Mouse (Mus musculus) lung, embryonic 14.5 days (tissue): ENCODE data around the gene Ssbp2. TPM values are rescaled to one million over a fixed set of nuclear protein-coding genes. Genes with fewer than 3 reads are reported as not detected.

Experiments
- ATAC-seq: fragments of 200-750 bp; cut with Nextera tagmentation; 2 replicates; pipeline ENCODE4 v1.8.0; 2017; ENCODE audit warnings: mild to moderate bottlenecking, moderate TSS enrichment, moderate library complexity; ENCODE audit not compliant: insufficient read depth
- DNase-seq: peaks from one replicate; pipeline ENCODE4 v3.0.0-alpha.2; 2015
- H3K27ac ChIP-seq: fragments of 300-500 bp; sonication (generic); 2 replicates; pipeline ENCODE4 v1.5.1; 2014; ENCODE audit warnings: low read depth, mild to moderate bottlenecking, moderate library complexity
- H3K27me3 ChIP-seq: fragments of 300-500 bp; sonication (generic); 2 replicates; pipeline ENCODE4 v1.6.1; 2014; ENCODE audit warnings: low read length, control low read depth; ENCODE audit not compliant: insufficient read depth
- H3K36me3 ChIP-seq: fragments of 300-500 bp; sonication (generic); 2 replicates; pipeline ENCODE4 v1.6.1; 2014; ENCODE audit warnings: control low read depth; ENCODE audit not compliant: insufficient read depth
- H3K4me1 ChIP-seq: fragments of 300-500 bp; sonication (generic); 2 replicates; pipeline ENCODE4 v1.6.1; 2014; ENCODE audit warnings: antibody characterized with exemption, control low read depth; ENCODE audit not compliant: insufficient read depth
- H3K4me2 ChIP-seq: fragments of 300-500 bp; sonication (generic); 2 replicates; pipeline ENCODE4 v1.6.1; 2014; ENCODE audit warnings: mild to moderate bottlenecking
- H3K4me3 ChIP-seq: fragments of 300-500 bp; sonication (generic); 2 replicates; pipeline ENCODE4 v1.5.1; 2014; ENCODE audit warnings: low read depth, low read length
- H3K9ac ChIP-seq: fragments of 300-500 bp; sonication (generic); 2 replicates; pipeline ENCODE4 v1.6.1; 2014
- H3K9me3 ChIP-seq: fragments of 300-500 bp; sonication (generic); 2 replicates; pipeline ENCODE4 v1.6.1; 2016; ENCODE audit warnings: low read depth, low read length, control low read depth
- CTCF ChIP-seq: IDR thresholded peaks from 2 replicates; pipeline ENCODE4 v1.5.1; 2016; ENCODE audit warnings: antibody characterized with exemption, low read depth
- WGBS: fragments of 180-500 bp; shearing (Covaris S2); extraction: QIAGEN DNeasy Blood & Tissue Kit; methylation state at CpG from one replicate; pipeline ENCODE4 v1.1.7; 2014; 5-methylcytosine and 5-hydroxymethylcytosine counted together
- polyA plus RNA-seq: library from polyadenylated mRNA; unstranded; fragments of >200 nt; fragmentation: Nextera tagmentation; extraction: Ambion mirVana; gene quantifications from 2 replicates; pipeline ENCODE4 v1.2.1, GENCODE M21; 2014

The Ssbp2 gene
- polyA plus RNA-seq, 1 experiment from 2014 or later, result 95.0 TPM

GRCm38 (mm10) chr13:91461299-91461698, 1.2 kb downstream of the Ssbp2 start:
- DNase-seq (peak; percentile 38), ATAC-seq (peak; percentile 23)
- Histone ChIP-seq H3K4me1 (peaks cover 7% of the 10 kb centered on the region), H3K27ac (peak overlapping the region; percentile 94), H3K4me2 (peak overlapping the region; percentile 85), H3K36me3 (no peaks in the 10 kb centered on the region), H3K9me3 (no peaks in the 10 kb centered on the region), H3K4me3 (peak overlapping the region; percentile 90), H3K27me3 (no peaks in the 10 kb centered on the region), H3K9ac (peak overlapping the region; percentile 89)
- 1% methylated on average over 57 of the region's 61 CpGs for WGBS
- TF ChIP-seq CTCF, result no peak

- WGBS, result under 1% methylated on average over 68 of the region's 77 CpGs
- peak overlapping the region; percentile 85 for H3K4me2 ChIP-seq
- H3K9me3 ChIP-seq, result no peaks in the 10 kb centered on the region
- H3K36me3 ChIP-seq, result no peaks in the 10 kb centered on the region
- peaks cover 7% of the 10 kb centered on the region for H3K4me1 ChIP-seq
- peak overlapping the region; percentile 94 for H3K27ac ChIP-seq
- DNase-seq (peak; percentile 53), ATAC-seq (no peak)
- H3K27me3 ChIP-seq, result no peaks in the 10 kb centered on the region
- H3K9ac ChIP-seq, result peak overlapping the region; percentile 89
- no peak for TF ChIP-seq CTCF
- H3K4me3 ChIP-seq, result peak overlapping the region; percentile 90
Measured at GRCm38 (mm10) chr13:91461711-91462351, 1.7 kb downstream of the Ssbp2 start.

- DNase-seq (peak; percentile 27), ATAC-seq (no peak)
- Histone ChIP-seq H3K27ac (no peak overlapping the region), H3K4me2 (peak overlapping the region; percentile 85), H3K9ac (peak overlapping the region; percentile 89), H3K9me3 (no peaks in the 10 kb centered on the region), H3K4me3 (peak overlapping the region; percentile 90), H3K4me1 (peaks cover 7% of the 10 kb centered on the region), H3K27me3 (no peaks in the 10 kb centered on the region), H3K36me3 (no peaks in the 10 kb centered on the region)
- 4% methylated on average over 2 of the region's 2 CpGs for WGBS
- no peak for TF ChIP-seq CTCF
Measured at GRCm38 (mm10) chr13:91462395-91462794, 2.3 kb downstream of the Ssbp2 start.

- 16% methylated on average over 9 of the region's 9 CpGs for WGBS
- TF ChIP-seq CTCF, result peak; percentile 35
- Histone ChIP-seq H3K4me2 (peak overlapping the region; percentile 85; the same call in 1 of the 2 replicates), H3K9ac (no peak overlapping the region), H3K9me3 (no peaks in the 10 kb centered on the region), H3K36me3 (no peaks in the 10 kb centered on the region), H3K4me1 (peaks cover 7% of the 10 kb centered on the region), H3K27ac (no peak overlapping the region), H3K27me3 (no peaks in the 10 kb centered on the region), H3K4me3 (peak overlapping the region; percentile 90; the same call in 1 of the 2 replicates)
- ATAC-seq (no peak), DNase-seq (peak; percentile 66)
Measured at GRCm38 (mm10) chr13:91462893-91463481, 2.9 kb downstream of the Ssbp2 start.

DNA sequence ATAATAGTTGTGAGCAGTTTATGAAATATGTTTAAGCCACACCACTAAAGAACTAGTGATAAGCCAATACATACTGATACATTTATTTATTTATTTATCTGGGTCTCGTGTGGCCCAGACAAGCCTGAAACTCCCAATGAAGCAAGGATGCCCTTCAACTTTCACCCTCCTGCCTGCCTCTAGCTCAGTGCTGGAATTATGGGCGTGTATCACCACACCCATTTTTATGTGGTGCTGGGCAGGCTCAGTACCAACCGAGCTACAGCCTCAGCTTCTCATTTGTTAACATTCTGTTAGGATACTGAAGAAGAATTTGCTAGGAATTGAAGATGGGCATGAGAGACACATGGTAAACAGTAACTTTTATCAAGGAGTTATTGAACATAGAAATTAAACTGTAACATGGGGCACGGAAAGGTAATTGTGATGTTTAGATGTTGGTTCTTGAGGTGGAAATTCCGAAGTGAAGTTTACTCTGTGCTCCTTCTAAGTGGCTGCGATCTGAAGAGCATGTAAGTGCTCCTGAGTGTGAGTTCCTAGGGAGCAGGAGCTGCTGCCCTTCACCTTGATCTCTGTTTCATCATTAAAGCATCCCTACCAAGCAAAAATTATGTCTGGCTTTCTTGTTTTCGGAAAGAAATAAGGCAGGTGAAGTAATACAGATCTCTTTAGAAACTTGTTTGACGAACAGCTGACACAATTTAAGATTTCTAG, 5.1 kb downstream of the Ssbp2 start:
- peaks cover 1% of the 10 kb centered on the region for H3K4me1 ChIP-seq
- no peak overlapping the region for H3K4me2 ChIP-seq
- ATAC-seq (no peak), DNase-seq (no peak)
- H3K36me3 ChIP-seq, result no peaks in the 10 kb centered on the region
- H3K9ac ChIP-seq, result no peak overlapping the region
- H3K27me3 ChIP-seq, result no peaks in the 10 kb centered on the region
- no peak overlapping the region for H3K4me3 ChIP-seq
- H3K27ac ChIP-seq, result no peak overlapping the region
- WGBS, result 55% methylated on average over 8 of the region's 8 CpGs
- no peak for TF ChIP-seq CTCF
- H3K9me3 ChIP-seq, result no peaks in the 10 kb centered on the region

DNA sequence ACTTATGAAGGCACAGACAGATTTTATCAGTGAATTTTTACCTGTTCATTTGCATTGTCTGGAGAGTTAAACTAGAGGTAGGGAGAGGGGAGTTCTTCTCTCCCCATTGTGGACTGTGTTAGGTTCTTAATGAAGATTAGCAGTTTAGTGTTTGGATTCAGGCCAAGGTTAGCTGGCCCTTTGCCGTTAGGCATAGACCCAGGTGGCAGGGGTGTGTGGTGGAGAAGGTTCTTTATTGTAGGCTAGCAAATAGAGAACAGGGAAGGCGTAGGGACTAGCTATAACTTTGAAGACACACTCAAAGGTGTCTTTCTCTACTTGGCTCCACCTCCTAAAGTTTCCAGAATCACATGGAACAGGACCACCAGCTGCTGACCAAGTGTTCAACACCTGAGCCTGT, 11.5 kb downstream of the Ssbp2 start:
- Histone ChIP-seq H3K27ac (no peak overlapping the region), H3K4me2 (no peak overlapping the region), H3K36me3 (no peaks in the 10 kb centered on the region), H3K4me1 (no peaks in the 10 kb centered on the region; the same call in 1 of the 2 replicates), H3K9ac (no peak overlapping the region), H3K4me3 (no peak overlapping the region), H3K27me3 (no peaks in the 10 kb centered on the region), H3K9me3 (no peaks in the 10 kb centered on the region)
- ATAC-seq (no peak), DNase-seq (no peak)
- 66% methylated on average over 2 of the region's 2 CpGs for WGBS
- no peak for TF ChIP-seq CTCF

GRCm38 (mm10) chr13:91471980-91472379, 11.9 kb downstream of the Ssbp2 start:
- TF ChIP-seq CTCF, result no peak

More at GRCm38 (mm10) chr13:91471980-91472379, 11.9 kb downstream of the Ssbp2 start:
- 82% methylated on average over 2 of the region's 2 CpGs for WGBS
- H3K27me3 ChIP-seq, result no peaks in the 10 kb centered on the region
- no peak overlapping the region for H3K27ac ChIP-seq
- ATAC-seq (no peak), DNase-seq (no peak)
- H3K4me2 ChIP-seq, result no peak overlapping the region
- H3K9me3 ChIP-seq, result no peaks in the 10 kb centered on the region
- H3K9ac ChIP-seq, result no peak overlapping the region
- H3K4me1 ChIP-seq, result no peaks in the 10 kb centered on the region; the same call in 1 of the 2 replicates
- H3K4me3 ChIP-seq, result no peak overlapping the region
- no peaks in the 10 kb centered on the region for H3K36me3 ChIP-seq
